Mouse (Mus musculus): ENCODE results near the gene A630095N17Rik. TPM values are rescaled to one million over a fixed set of nuclear protein-coding genes. Genes with fewer than 3 reads are reported as not detected.

Gene A630095N17Rik
- not detected in 2 replicates for polyA plus RNA-seq (2012; ENCODE audit: insufficient read depth, low replicate concordance)

DNA sequence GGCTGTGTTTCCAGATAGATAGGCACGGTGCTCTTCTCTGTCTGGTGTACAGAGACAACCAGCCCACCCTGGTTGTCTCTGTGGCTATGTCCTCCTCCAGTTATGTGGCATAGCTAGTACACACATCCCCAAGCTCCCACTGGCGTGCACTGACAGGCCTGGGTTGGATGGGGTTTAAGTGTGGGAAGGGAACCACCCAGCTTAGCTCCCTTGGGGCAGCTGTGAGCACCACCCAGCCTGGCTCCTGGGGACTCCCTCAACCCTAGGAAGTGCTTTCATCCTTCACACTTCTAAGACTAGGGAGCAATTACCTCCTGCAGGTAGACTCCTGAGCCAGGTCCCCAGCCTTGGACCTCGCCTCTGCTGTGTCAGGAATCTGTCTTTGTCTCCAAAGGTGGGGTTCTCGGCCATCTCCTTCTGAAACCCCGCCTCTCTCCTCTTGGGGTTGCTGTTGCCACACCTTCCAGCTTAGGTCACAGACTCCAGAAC lies at the start of gene A630095N17Rik:
Gene A630095N17Rik (minus strand): TSS at position 439 of the 489 bp plus-strand sequence.
- peak within 1 kb of the TSS; percentile 56 for H3K4me3 ChIP-seq (replicated peaks)
- H3K4me1 ChIP-seq, result peaks cover 96% of the 10 kb centered on the region
- no peaks in the 10 kb centered on the region for H3K27me3 ChIP-seq (replicated peaks)
- peaks cover 2% of the 10 kb centered on the region for H3K36me3 ChIP-seq (replicated peaks; ENCODE audit: low read length)
- TF ChIP-seq FLI1 (IDR thresholded peaks at IDR 0.05; ENCODE audit: low read length) (no peak), GATA1 (IDR thresholded peaks at IDR 0.05; ENCODE audit: borderline replicate concordance, low read length) (no peak)
- no peaks in the 10 kb centered on the region for H3K9me3 ChIP-seq

DNA sequence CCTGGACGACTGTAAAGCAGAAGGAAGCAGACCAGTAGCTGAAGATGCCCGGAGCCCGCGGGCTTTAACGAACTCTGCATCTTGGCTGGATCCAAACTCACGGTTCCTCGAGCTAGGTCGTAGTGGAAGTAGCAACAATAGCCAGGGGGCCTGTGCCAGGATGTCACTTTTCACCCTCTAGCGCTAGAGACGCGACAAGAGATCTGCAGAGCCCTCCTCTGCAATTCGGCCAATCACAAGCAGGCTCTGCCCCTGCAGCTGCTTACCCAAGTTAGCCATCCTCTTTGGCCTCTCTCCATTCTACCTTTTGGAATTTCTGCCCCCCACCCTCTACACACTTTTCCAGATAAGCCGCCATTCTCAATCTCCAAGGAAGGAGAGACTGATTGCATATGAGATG lies 46.3 kb upstream of the A630095N17Rik start, which contains the start of gene Resp18:
Gene Resp18 (minus strand): TSS at position 188 of the 400 bp plus-strand sequence.
- TF ChIP-seq FLI1 (IDR thresholded peaks at IDR 0.05; ENCODE audit: low read length), result no peak
- no peak for TF ChIP-seq GATA1 (IDR thresholded peaks at IDR 0.05; ENCODE audit: borderline replicate concordance, low read length)

GRCm38 (mm10) chr1:75277195-75278188 lies 45.6 kb upstream of the A630095N17Rik start:
- Histone ChIP-seq H3K27me3 (replicated peaks) (peaks cover 32% of the 10 kb centered on the region), H3K9me3 (peaks cover 26% of the 10 kb centered on the region), H3K4me3 (replicated peaks) (no peak overlapping the region), H3K36me3 (replicated peaks; ENCODE audit: low read length) (no peaks in the 10 kb centered on the region), H3K4me1 (no peaks in the 10 kb centered on the region)
- TF ChIP-seq FLI1 (IDR thresholded peaks at IDR 0.05; ENCODE audit: low read length) (no peak), GATA1 (IDR thresholded peaks at IDR 0.05; ENCODE audit: borderline replicate concordance, low read length) (no peak)

More for the DNA sequence above, 46.3 kb upstream of the A630095N17Rik start, which contains the start of gene Resp18:
- H3K27me3 ChIP-seq (replicated peaks), result peaks cover 35% of the 10 kb centered on the region
- H3K36me3 ChIP-seq (replicated peaks; ENCODE audit: low read length), result no peaks in the 10 kb centered on the region
- H3K4me1 ChIP-seq, result no peaks in the 10 kb centered on the region
- H3K4me3 ChIP-seq (replicated peaks), result no peak within 1 kb of the TSS
- H3K9me3 ChIP-seq, result peaks cover 31% of the 10 kb centered on the region

DNA sequence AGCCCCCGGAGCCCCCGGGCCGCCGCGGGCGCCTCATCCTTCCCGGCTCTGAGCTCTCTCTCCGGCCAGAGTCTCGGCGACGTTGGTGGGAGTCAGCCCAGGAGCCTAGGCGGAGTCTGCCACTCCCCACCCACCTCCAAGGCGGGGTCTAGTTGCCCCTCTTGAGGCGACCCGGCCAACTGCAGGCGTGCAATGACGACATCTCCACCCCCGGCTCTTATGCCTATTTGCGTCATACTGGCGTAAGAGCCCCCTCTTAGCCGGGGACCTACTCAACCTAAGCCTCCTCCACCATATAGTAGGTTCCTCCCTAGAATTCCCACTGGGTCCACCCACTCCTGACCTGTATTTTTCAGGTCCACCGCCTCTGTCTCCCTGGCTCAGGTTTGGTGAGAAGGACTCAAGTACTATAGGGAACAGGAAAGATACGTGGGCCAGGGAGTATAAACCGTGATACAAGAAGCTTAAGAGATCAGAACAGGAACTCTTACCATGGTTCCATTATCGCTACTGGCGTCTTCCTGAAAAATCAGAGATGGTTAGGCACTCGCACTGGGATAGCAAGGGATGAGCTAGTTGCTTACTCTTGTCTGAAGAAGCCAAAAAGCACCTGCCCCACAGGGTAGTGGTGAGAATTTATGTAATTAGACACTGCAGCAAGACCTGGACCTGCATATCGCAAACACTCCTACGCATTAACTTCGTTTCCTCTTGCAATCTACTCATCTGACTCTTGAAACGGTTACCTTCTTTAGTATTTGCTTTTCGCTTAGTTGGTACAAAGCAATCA lies 32.4 kb upstream of the A630095N17Rik start, which contains the start of gene Ptprn:
Gene Ptprn (minus strand): TSS at position 412 of the 790 bp plus-strand sequence.
- no peaks in the 10 kb centered on the region for H3K9me3 ChIP-seq
- no peak for TF ChIP-seq GATA1 (IDR thresholded peaks at IDR 0.05; ENCODE audit: borderline replicate concordance, low read length)
- TF ChIP-seq FLI1 (IDR thresholded peaks at IDR 0.05; ENCODE audit: low read length), result no peak
- H3K4me3 ChIP-seq (replicated peaks), result peak within 1 kb of the TSS; percentile 90
- H3K27me3 ChIP-seq (replicated peaks), result peaks cover 52% of the 10 kb centered on the region
- no peaks in the 10 kb centered on the region for H3K36me3 ChIP-seq (replicated peaks; ENCODE audit: low read length)
- H3K4me1 ChIP-seq, result peaks cover 29% of the 10 kb centered on the region

DNA sequence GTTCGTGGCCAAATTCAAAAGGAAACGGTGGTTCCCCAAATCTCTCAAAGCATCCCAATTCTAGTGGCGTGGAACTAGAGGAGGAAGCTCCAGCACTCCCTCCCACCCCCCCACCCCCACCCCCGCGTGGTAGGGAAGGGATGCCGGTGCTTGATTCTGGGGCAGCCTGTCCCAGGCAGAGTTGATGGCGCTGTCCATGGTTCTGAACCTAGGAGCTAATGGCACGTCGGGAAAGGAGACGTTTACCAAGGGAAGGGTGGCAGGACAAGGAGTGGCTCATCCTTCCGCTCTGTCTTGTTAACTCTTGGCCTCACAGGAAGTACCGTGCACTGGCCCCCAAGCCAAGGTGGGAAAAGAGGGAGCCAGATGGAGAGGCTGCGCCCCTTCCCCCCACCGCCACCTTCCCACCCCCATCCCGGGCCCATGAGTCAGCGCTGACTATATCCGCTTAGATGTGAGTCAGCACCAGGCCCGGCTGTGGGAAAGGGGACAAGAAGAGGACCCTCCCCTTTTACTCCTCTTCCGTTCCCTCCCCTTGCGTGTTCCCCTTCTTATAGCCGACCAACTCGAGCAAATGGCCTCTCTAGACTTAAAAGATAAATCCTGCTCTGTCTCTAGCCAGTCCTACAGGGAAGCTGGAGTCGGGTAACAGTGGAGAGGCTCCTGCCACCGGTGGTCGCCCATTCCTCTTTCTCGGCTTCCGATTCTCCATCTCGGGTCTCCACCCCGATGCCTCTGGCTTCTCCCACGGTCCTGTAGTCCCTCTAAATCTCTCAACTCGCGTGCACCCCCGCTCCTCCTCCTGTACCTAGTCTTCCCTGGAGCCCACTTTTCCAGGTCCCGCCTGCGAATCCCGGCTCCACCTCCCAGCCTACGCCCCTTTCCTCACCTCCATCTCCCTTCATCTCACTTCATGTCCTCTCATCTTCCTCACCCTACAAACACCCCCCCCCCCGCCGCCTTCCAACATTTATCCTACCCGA lies 31.4 kb upstream of the A630095N17Rik start:
- H3K9me3 ChIP-seq, result no peaks in the 10 kb centered on the region
- H3K4me1 ChIP-seq, result peaks cover 31% of the 10 kb centered on the region
- no peak for TF ChIP-seq GATA1 (IDR thresholded peaks at IDR 0.05; ENCODE audit: borderline replicate concordance, low read length)
- H3K36me3 ChIP-seq (replicated peaks; ENCODE audit: low read length), result no peaks in the 10 kb centered on the region
- H3K27me3 ChIP-seq (replicated peaks), result peaks cover 44% of the 10 kb centered on the region
- H3K4me3 ChIP-seq (replicated peaks), result peak overlapping the region; percentile 90

DNA sequence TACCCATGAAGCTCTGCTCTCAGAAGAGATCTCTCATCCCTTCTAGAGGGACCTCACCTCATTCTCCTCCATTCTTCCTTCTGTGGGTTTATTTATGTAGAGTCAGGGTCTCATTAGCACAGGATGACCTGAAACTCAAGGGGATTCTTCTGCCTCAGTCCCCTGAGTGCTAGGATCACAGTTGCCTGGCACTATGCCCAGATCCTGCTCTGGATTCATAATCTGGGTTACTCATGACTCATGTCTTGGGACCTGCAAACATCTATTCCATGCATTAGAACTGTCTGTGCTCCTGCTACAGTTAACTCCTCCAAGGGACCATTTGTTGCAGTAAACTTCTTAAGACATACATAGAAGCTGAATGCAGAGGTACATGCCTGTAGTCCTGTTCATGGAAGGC lies 29.4 kb upstream of the A630095N17Rik start:
- no peak overlapping the region for H3K4me3 ChIP-seq (replicated peaks)
- H3K27me3 ChIP-seq (replicated peaks), result peaks cover 55% of the 10 kb centered on the region

GRCm38 (mm10) chr1:75255516-75256046 lies 23.7 kb upstream of the A630095N17Rik start:
- peaks cover 20% of the 10 kb centered on the region for H3K27me3 ChIP-seq (replicated peaks)
- TF ChIP-seq FLI1 (IDR thresholded peaks at IDR 0.05; ENCODE audit: low read length) (no peak), GATA1 (IDR thresholded peaks at IDR 0.05; ENCODE audit: borderline replicate concordance, low read length) (no peak)

More for the DNA sequence above, 29.4 kb upstream of the A630095N17Rik start:
- Histone ChIP-seq H3K9me3 (no peaks in the 10 kb centered on the region), H3K4me1 (peaks cover 36% of the 10 kb centered on the region), H3K36me3 (replicated peaks; ENCODE audit: low read length) (no peaks in the 10 kb centered on the region)
- no peak for TF ChIP-seq FLI1 (IDR thresholded peaks at IDR 0.05; ENCODE audit: low read length)

GRCm38 (mm10) chr1:75254625-75255013 lies 22.7 kb upstream of the A630095N17Rik start:
- TF ChIP-seq FLI1 (IDR thresholded peaks at IDR 0.05; ENCODE audit: low read length), result no peak
- no peak for TF ChIP-seq GATA1 (IDR thresholded peaks at IDR 0.05; ENCODE audit: borderline replicate concordance, low read length)
- Histone ChIP-seq H3K9me3 (no peaks in the 10 kb centered on the region), H3K27me3 (replicated peaks) (peaks cover 15% of the 10 kb centered on the region), H3K4me1 (peaks cover 68% of the 10 kb centered on the region), H3K4me3 (replicated peaks) (no peak overlapping the region), H3K36me3 (replicated peaks; ENCODE audit: low read length) (peaks cover 2% of the 10 kb centered on the region)

More at GRCm38 (mm10) chr1:75255516-75256046, 23.7 kb upstream of the A630095N17Rik start:
- Histone ChIP-seq H3K36me3 (replicated peaks; ENCODE audit: low read length) (no peaks in the 10 kb centered on the region), H3K9me3 (no peaks in the 10 kb centered on the region), H3K4me1 (peaks cover 59% of the 10 kb centered on the region), H3K4me3 (replicated peaks) (no peak overlapping the region)

Data from megakaryocyte, embryonic 14.5 days (primary cell).